Mouse (Mus musculus) midbrain, embryonic 12.5 days (tissue): ENCODE data around the gene Hist1h2bf. TPM values are rescaled to one million over a fixed set of nuclear protein-coding genes. Genes with fewer than 3 reads are reported as not detected.
A peak's percentile ranks its signal among the peaks of the same experiment; 100 is the strongest.
"Not testable (repeated sequence)": the region's sequence is repeated elsewhere in the genome, so short reads cannot be mapped to it uniquely, and the experiment has no call there.

Experiments
- ATAC-seq: fragments of 200-750 bp; cut with Nextera tagmentation; 2 replicates; pipeline ENCODE4 v1.8.0; 2017; ENCODE audit warnings: low read depth, moderate TSS enrichment, moderate library complexity; ENCODE audit not compliant: low FRiP score
- H3K27ac ChIP-seq: fragments of 300-500 bp; sonication (generic); replicated peaks from 2 replicates; pipeline ENCODE4 v1.5.1; 2016; ENCODE audit warnings: mild to moderate bottlenecking
- H3K27me3 ChIP-seq: fragments of 300-500 bp; sonication (generic); 2 replicates; pipeline ENCODE4 v1.6.1; 2016; ENCODE audit warnings: mild to moderate bottlenecking
- H3K36me3 ChIP-seq: fragments of 300-500 bp; sonication (generic); 2 replicates; pipeline ENCODE4 v1.6.1; 2016
- H3K4me1 ChIP-seq: fragments of 300-500 bp; sonication (generic); 2 replicates; pipeline ENCODE4 v1.6.1; 2016
- H3K4me2 ChIP-seq: fragments of 300-500 bp; sonication (generic); replicated peaks from 2 replicates; pipeline ENCODE4 v1.6.1; 2016; ENCODE audit warnings: mild to moderate bottlenecking, moderate library complexity
- H3K4me3 ChIP-seq: fragments of 300-500 bp; sonication (generic); 2 replicates; pipeline ENCODE4 v1.5.1; 2016; ENCODE audit warnings: mild to moderate bottlenecking
- H3K9ac ChIP-seq: fragments of 300-500 bp; sonication (generic); replicated peaks from 2 replicates; pipeline ENCODE4 v1.6.1; 2016; ENCODE audit warnings: mild to moderate bottlenecking, moderate library complexity
- H3K9me3 ChIP-seq: fragments of 300-500 bp; sonication (generic); 2 replicates; pipeline ENCODE4 v1.6.1; 2016; ENCODE audit warnings: mild to moderate bottlenecking
- WGBS: fragments of 180-500 bp; shearing (Covaris S2); methylation state at CpG from one replicate; pipeline ENCODE4 v1.1.7; 2016; 5-methylcytosine and 5-hydroxymethylcytosine counted together
- polyA plus RNA-seq: library from polyadenylated mRNA; unstranded; fragments of >200 nt; fragmentation: Nextera tagmentation; extraction: Ambion mirVana; gene quantifications from 2 replicates; pipeline ENCODE4 v1.2.1, GENCODE M21; 2016

The Hist1h2bf gene
- polyA plus RNA-seq, 1 experiment from 2014 or later, result 4.5 TPM

DNA sequence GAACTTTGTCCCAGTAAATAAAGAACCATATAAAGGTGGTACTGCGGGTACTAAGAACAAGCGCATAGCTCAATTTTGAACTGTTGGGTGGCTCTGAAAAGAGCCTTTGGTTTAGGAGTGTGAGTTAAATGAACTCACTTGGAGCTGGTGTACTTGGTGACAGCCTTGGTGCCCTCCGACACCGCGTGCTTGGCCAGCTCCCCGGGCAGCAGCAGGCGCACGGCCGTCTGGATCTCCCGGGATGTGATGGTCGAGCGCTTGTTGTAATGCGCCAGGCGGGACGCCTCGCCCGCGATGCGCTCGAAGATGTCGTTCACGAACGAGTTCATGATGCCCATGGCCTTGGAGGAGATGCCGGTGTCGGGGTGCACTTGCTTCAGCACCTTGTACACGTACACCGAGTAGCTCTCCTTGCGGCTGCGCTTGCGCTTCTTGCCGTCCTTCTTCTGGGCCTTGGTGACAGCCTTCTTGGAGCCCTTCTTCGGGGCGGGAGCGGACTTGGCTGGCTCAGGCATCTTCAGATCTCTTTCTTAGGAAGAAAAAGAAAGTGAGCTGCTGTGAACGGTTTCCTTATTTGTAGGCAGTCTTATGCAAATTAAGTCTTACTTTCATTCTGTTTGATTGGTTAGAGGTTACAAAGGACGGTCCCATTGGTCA, 11.6 kb upstream of the Hist1h2bf start:
- ATAC-seq, result peak; percentile 84
- WGBS, result under 1% methylated on average over 27 of the region's 36 CpGs

GRCm38 (mm10) chr13:23585029-23585441, 11.0 kb upstream of the Hist1h2bf start:
- H3K27ac ChIP-seq, result peak overlapping the region; percentile 95
- H3K9me3 ChIP-seq, result no peaks in the 10 kb centered on the region
- H3K36me3 ChIP-seq, result no peaks in the 10 kb centered on the region
- peaks cover 34% of the 10 kb centered on the region for H3K4me1 ChIP-seq
- WGBS, result 0% methylated on average over 21 of the region's 21 CpGs
- peak overlapping the region; percentile 77 for H3K4me2 ChIP-seq
- peak overlapping the region; percentile 48 for H3K4me3 ChIP-seq
- no peaks in the 10 kb centered on the region for H3K27me3 ChIP-seq
- peak overlapping the region; percentile 62 for H3K9ac ChIP-seq
- ATAC-seq, result peak; percentile 7; the same call in 1 of the 2 replicates

More for the DNA sequence above, 11.6 kb upstream of the Hist1h2bf start:
- not testable (repeated sequence) for H3K9me3 ChIP-seq, H3K36me3 ChIP-seq, H3K27me3 ChIP-seq
- Histone ChIP-seq H3K4me3 (peak overlapping the region; percentile 48), H3K9ac (peak overlapping the region; percentile 62), H3K27ac (peak overlapping the region; percentile 95), H3K4me1 (peaks cover 34% of the 10 kb centered on the region), H3K4me2 (peak overlapping the region; percentile 77)

GRCm38 (mm10) chr13:23584331-23584730, 10.3 kb upstream of the Hist1h2bf start:
- peak overlapping the region; percentile 62; the same call in 1 of the 2 replicates for H3K9ac ChIP-seq
- H3K27me3 ChIP-seq, result no peaks in the 10 kb centered on the region
- peak overlapping the region; percentile 48; the same call in 1 of the 2 replicates for H3K4me3 ChIP-seq
- no peaks in the 10 kb centered on the region for H3K36me3 ChIP-seq
- peak overlapping the region; percentile 77 for H3K4me2 ChIP-seq
- H3K4me1 ChIP-seq, result peaks cover 34% of the 10 kb centered on the region
- H3K27ac ChIP-seq, result peak overlapping the region; percentile 95
- ATAC-seq, result no peak
- H3K9me3 ChIP-seq, result no peaks in the 10 kb centered on the region

GRCm38 (mm10) chr13:23583387-23584068, 9.5 kb upstream of the Hist1h2bf start:
- Histone ChIP-seq H3K9ac (no peak overlapping the region), H3K27me3 (no peaks in the 10 kb centered on the region), H3K27ac (peak overlapping the region; percentile 95), H3K9me3 (no peaks in the 10 kb centered on the region), H3K4me2 (peak overlapping the region; percentile 82), H3K4me3 (no peak overlapping the region), H3K36me3 (no peaks in the 10 kb centered on the region), H3K4me1 (peaks cover 34% of the 10 kb centered on the region)
- no peak for ATAC-seq

- no peaks in the 10 kb centered on the region for H3K27me3 ChIP-seq
- H3K4me3 ChIP-seq, result peak overlapping the region; percentile 51
- no peaks in the 10 kb centered on the region for H3K9me3 ChIP-seq
- peaks cover 34% of the 10 kb centered on the region for H3K4me1 ChIP-seq
- peak overlapping the region; percentile 82 for H3K4me2 ChIP-seq
- H3K36me3 ChIP-seq, result no peaks in the 10 kb centered on the region
- no peak for ATAC-seq
- peak overlapping the region; percentile 95 for H3K27ac ChIP-seq
- 4% methylated on average over 6 of the region's 6 CpGs for WGBS
- peak overlapping the region; percentile 70 for H3K9ac ChIP-seq
Measured at GRCm38 (mm10) chr13:23582219-23583056, 8.4 kb upstream of the Hist1h2bf start.

DNA sequence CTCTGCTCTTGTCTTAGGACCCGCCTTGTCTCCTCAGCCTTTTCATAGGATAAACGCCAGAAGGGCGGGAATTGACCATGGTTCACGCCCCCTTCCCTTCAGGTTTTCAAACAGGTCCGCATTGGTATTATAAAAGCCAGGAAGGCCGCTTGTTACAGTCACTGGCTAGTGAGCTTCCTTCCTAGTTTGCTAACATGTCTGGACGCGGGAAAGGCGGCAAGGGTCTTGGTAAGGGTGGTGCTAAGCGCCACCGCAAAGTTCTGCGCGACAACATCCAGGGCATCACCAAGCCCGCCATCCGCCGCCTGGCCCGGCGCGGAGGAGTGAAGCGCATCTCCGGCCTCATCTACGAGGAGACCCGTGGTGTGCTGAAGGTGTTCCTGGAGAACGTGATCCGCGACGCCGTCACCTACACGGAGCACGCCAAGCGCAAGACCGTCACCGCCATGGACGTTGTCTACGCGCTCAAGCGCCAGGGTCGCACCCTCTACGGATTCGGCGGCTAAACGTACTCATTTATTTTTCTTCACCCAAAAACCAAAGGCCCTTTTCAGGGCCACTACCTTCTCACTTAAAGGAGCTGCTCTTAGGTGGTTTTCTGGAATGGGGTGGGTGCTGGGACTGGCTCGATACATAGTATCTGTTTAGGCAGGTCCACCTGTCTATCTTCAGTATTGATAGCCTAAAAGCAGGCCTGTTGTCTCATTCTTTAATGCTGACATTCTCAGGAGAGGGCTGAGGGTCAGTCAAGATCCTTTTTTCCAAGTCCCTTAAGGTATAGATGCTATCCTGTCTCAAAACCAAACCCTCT, 7.6 kb upstream of the Hist1h2bf start, which contains the start of gene Hist1h4d:
Gene Hist1h4d (plus strand): TSS at position 191 of the 811 bp plus-strand sequence.
- Histone ChIP-seq H3K4me3 (peak within 1 kb of the TSS; percentile 51), H3K9ac (peak within 1 kb of the TSS; percentile 70), H3K9me3 (no peaks in the 10 kb centered on the region), H3K27ac (peak within 1 kb of the TSS; percentile 95), H3K4me2 (peak within 1 kb of the TSS; percentile 82), H3K27me3 (no peaks in the 10 kb centered on the region), H3K4me1 (peaks cover 38% of the 10 kb centered on the region), H3K36me3 (no peaks in the 10 kb centered on the region)
- WGBS, result under 1% methylated on average over 43 of the region's 43 CpGs
- ATAC-seq, result peak; percentile 89

DNA sequence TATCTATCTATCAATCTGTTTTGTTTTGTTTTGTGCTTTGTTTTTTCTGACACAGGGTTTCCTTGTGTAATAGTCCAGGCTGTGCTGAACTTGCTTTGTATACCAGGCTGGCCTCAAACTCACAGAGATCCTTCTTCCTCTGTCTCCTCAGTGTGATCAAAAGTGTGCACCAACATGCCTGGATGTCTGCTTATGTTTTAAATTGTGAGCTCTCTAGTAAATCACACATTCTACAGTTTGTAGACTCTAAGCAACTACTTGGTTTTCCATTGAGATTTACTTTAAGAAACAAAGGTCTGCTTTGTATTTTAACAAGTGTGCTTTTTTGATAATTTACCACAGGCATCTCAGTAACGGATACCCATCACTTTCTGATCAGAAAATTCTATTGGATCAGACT, 3.8 kb upstream of the Hist1h2bf start:
- 90% methylated on average over 1 of the region's 1 CpGs for WGBS
- H3K4me1 ChIP-seq, result peaks cover 32% of the 10 kb centered on the region
- no peak overlapping the region for H3K27ac ChIP-seq
- no peak for ATAC-seq
- no peaks in the 10 kb centered on the region for H3K9me3 ChIP-seq
- no peak overlapping the region for H3K9ac ChIP-seq
- H3K4me2 ChIP-seq, result no peak overlapping the region
- no peaks in the 10 kb centered on the region for H3K36me3 ChIP-seq
- no peaks in the 10 kb centered on the region for H3K27me3 ChIP-seq
- H3K4me3 ChIP-seq, result no peak overlapping the region

DNA sequence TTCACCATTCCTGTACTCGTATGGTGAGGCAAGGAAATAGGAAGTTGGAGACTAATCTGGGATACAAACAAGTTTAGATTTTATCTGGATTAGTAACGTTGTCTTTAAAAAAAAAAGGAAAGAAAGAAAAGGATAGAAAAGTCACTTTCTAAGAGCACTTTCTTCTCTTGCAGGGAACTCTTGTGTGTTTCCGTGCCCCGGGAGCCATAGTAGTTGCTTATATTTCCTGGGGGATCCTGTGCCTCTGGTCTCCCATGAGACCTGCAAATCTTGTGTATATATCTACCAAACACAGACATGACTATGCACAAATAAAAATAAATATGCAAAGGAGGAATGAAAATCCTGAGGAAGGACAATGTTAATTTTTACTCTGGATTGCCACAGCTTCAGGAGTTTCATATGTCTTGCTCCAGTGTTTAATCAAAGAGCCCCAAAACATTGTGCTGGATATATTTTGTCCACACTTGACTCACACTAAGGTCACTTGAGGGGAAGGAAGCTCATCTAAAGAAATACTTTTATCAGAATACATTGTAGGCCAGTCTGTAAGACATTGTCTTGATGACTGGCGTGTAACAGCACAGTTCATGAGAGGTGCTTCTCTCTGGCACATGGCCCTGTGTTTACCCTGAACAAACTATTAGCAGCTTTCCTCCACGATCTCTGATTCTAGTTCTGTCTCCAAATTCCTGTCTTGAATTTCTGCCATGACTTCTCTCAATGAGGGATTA, 3.1 kb upstream of the Hist1h2bf start:
- 51% methylated on average over 6 of the region's 6 CpGs for WGBS
- no peak for ATAC-seq
- H3K9ac ChIP-seq, result peak overlapping the region; percentile 75

GRCm38 (mm10) chr13:23576351-23576881, 2.4 kb upstream of the Hist1h2bf start:
- no peaks in the 10 kb centered on the region for H3K27me3 ChIP-seq
- H3K9ac ChIP-seq, result peak overlapping the region; percentile 75
- H3K4me1 ChIP-seq, result peaks cover 29% of the 10 kb centered on the region
- peak overlapping the region; percentile 66 for H3K4me2 ChIP-seq
- ATAC-seq, result no peak
- WGBS, result 2% methylated on average over 7 of the region's 7 CpGs
- H3K4me3 ChIP-seq, result peak overlapping the region; percentile 47
- H3K27ac ChIP-seq, result peak overlapping the region; percentile 80
- H3K9me3 ChIP-seq, result no peaks in the 10 kb centered on the region
- no peaks in the 10 kb centered on the region for H3K36me3 ChIP-seq

More for the DNA sequence above, 3.1 kb upstream of the Hist1h2bf start:
- Histone ChIP-seq H3K9me3 (no peaks in the 10 kb centered on the region), H3K4me1 (peaks cover 30% of the 10 kb centered on the region), H3K4me3 (peak overlapping the region; percentile 47), H3K27me3 (no peaks in the 10 kb centered on the region), H3K4me2 (peak overlapping the region; percentile 66), H3K27ac (peak overlapping the region; percentile 80), H3K36me3 (no peaks in the 10 kb centered on the region)

DNA sequence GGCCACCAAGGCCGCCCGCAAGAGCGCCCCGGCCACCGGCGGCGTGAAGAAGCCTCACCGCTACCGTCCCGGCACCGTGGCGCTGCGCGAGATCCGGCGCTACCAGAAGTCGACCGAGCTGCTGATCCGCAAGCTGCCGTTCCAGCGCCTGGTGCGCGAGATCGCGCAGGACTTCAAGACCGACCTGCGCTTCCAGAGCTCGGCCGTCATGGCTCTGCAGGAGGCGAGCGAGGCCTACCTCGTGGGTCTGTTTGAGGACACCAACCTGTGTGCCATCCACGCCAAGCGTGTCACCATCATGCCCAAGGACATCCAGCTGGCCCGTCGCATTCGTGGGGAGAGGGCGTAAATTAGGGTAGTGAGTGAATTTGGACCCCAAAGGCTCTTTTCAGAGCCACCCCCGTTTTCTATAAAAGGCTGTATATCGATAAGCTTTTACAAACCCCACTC, 1.9 kb upstream of the Hist1h2bf start:
- not testable (repeated sequence) for H3K27me3 ChIP-seq, ATAC-seq, H3K9me3 ChIP-seq, H3K36me3 ChIP-seq
- Histone ChIP-seq H3K4me3 (peak overlapping the region; percentile 47), H3K4me2 (peak overlapping the region; percentile 66), H3K9ac (peak overlapping the region; percentile 75), H3K27ac (peak overlapping the region; percentile 80), H3K4me1 (peaks cover 29% of the 10 kb centered on the region)
- under 1% methylated on average over 9 of the region's 40 CpGs for WGBS
